Mouse (Mus musculus) liver, adult 2 months (tissue): ENCODE data around the gene Igflr1.

Experiments
- CTCF ChIP-seq: fragments of 200-500 bp; IDR thresholded peaks from 2 replicates; pipeline ENCODE4 v1.5.1; 2011; ENCODE audit warnings: low read depth, low read length, control low read depth
- POLR2A ChIP-seq: fragments of 200-500 bp; IDR thresholded peaks from 2 replicates; pipeline ENCODE4 v1.6.1; 2011; ENCODE audit warnings: low read length, control low read depth; ENCODE audit not compliant: insufficient read depth; ENCODE audit errors: extremely low read depth

GRCm38 (mm10) chr7:30525954-30526353 is 39.3 kb upstream of the Igflr1 start:
- no peak for TF ChIP-seq CTCF
- TF ChIP-seq POLR2A = no peak
